Mouse (Mus musculus) frontal cortex, postnatal 25 days (tissue): ENCODE measurements around the gene Nags.

Source experiments
- DNase-seq, 2 experiments: peaks; one replicate each; pipeline ENCODE4 v3.0.0; 2022; ENCODE audit warnings: low spot score in 2 of 2

Nags gene

GRCm38 (mm10) chr11:102145471-102146001, at the start of gene Nags:
Nags (plus strand) TSS chr11:102145513.
- DNase-seq = no peak

GRCm38 (mm10) chr11:102095676-102096075, 49.6 kb upstream of the Nags start:
- no peak for DNase-seq

GRCm38 (mm10) chr11:102096446-102096845, 48.9 kb upstream of the Nags start:
- DNase-seq = no peak

- peak; percentile 20 to 60 for DNase-seq
Measured at GRCm38 (mm10) chr11:102096887-102097391, 48.4 kb upstream of the Nags start.

GRCm38 (mm10) chr11:102101219-102101618, 44.1 kb upstream of the Nags start, which contains the start of gene Ppy:
Ppy (minus strand) TSS chr11:102101319.
- DNase-seq = no peak

- DNase-seq = peak; percentile 43 to 52
Measured at GRCm38 (mm10) chr11:102102485-102103258, 42.6 kb upstream of the Nags start.

- no peak for DNase-seq
Measured at GRCm38 (mm10) chr11:102106911-102107310, 38.4 kb upstream of the Nags start.

GRCm38 (mm10) chr11:102107732-102108131, 37.6 kb upstream of the Nags start, which contains the start of gene Pyy:
Pyy (minus strand) TSS chr11:102107832.
- no peak for DNase-seq

- DNase-seq = no peak
Measured at GRCm38 (mm10) chr11:102111576-102111975, 33.7 kb upstream of the Nags start.

GRCm38 (mm10) chr11:102116241-102116640, 29.1 kb upstream of the Nags start:
- no peak for DNase-seq

GRCm38 (mm10) chr11:102117386-102117785, 27.9 kb upstream of the Nags start:
- DNase-seq = no peak

- no peak for DNase-seq
Measured at GRCm38 (mm10) chr11:102134516-102134915, 10.8 kb upstream of the Nags start.

- no peak for DNase-seq
Measured at GRCm38 (mm10) chr11:102137625-102138446, 7.5 kb upstream of the Nags start.

- DNase-seq = peak; percentile 34 to 54
Measured at GRCm38 (mm10) chr11:102138447-102138740, 6.9 kb upstream of the Nags start.

- peak; percentile 55 for DNase-seq
Measured at GRCm38 (mm10) chr11:102140508-102140907, 4.8 kb upstream of the Nags start.

- DNase-seq = no peak
Measured at GRCm38 (mm10) chr11:102142355-102142754, 3.0 kb upstream of the Nags start.

GRCm38 (mm10) chr11:102144957-102145470, 299 bp upstream of the Nags start:
- DNase-seq = no peak

GRCm38 (mm10) chr11:102146005-102146404, 692 bp downstream of the Nags start:
- no peak for DNase-seq

- no peak for DNase-seq
Measured at GRCm38 (mm10) chr11:102146531-102146930, 1.2 kb downstream of the Nags start.

GRCm38 (mm10) chr11:102147213-102147989, 2.1 kb downstream of the Nags start:
- no peak for DNase-seq

GRCm38 (mm10) chr11:102156039-102156785, 10.9 kb downstream of the Nags start, which contains the start of gene Tmem101:
Tmem101 (minus strand) TSS chr11:102156404.
- DNase-seq = peak; percentile 79 to 80
